Mouse (Mus musculus) testis, adult 2 months (tissue): ENCODE results near the gene Zdhhc8.

Source experiments
- CTCF ChIP-seq: fragments of 200-500 bp; IDR thresholded peaks from 2 replicates; pipeline ENCODE4 v1.5.1; 2012; ENCODE audit warnings: low read depth, mild to moderate bottlenecking, inconsistent platforms, low read length, moderate library complexity; ENCODE audit not compliant: control insufficient read depth, insufficient read depth, insufficient replicate concordance
- POLR2A ChIP-seq: fragments of 200-500 bp; IDR thresholded peaks from 2 replicates; pipeline ENCODE4 v1.6.1; 2012; ENCODE audit warnings: low read depth, mild to moderate bottlenecking, inconsistent platforms, low read length, moderate library complexity; ENCODE audit not compliant: control insufficient read depth

DNA sequence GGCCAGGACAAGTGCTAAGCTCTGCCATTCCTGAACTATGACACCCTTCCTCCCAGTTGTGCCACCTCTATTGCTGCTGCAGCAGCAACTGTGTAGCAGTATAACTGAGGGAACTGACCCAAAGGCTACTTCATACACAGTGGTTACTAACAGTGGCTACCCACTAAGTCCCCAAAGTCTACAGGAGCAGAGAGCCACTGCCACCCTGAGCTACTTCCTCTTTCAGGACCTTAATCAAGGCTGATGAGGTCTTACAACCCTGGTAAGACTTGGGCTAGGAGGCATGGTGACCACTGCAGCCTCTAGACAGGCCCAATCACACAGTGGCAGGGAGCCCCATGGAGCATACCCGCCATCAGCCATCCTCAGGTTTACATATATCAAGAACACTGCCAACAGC is 32.9 kb downstream of the Zdhhc8 start:
- TF ChIP-seq CTCF = no peak
- TF ChIP-seq POLR2A = no peak
